Mouse (Mus musculus): Measurements from ENCODE around the gene Aqp3.

- TF ChIP-seq CTCF (conservative IDR thresholded peaks at IDR 0.05 in 1 of 2, IDR thresholded peaks at IDR 0.05 in 1 of 2; ENCODE audit: low read depth in 2 of 2, low read length in 2 of 2) (no peak), ZNF384 (IDR thresholded peaks at IDR 0.05; ENCODE audit: low read depth, low read length) (no peak), POLR2A (IDR thresholded peaks at IDR 0.05; ENCODE audit: low read depth, low read length) (no peak), EP300 (IDR thresholded peaks at IDR 0.05; ENCODE audit: low read length) (no peak), TCF12 (IDR thresholded peaks at IDR 0.05; ENCODE audit: low read depth, low read length) (no peak), CHD2 (IDR thresholded peaks at IDR 0.05; ENCODE audit: low read length) (no peak), IRF4 (IDR thresholded peaks at IDR 0.05; ENCODE audit: low read depth, low read length) (no peak), MXI1 (IDR thresholded peaks at IDR 0.05; ENCODE audit: low read depth, low read length) (no peak)
Observed at GRCm38 (mm10) chr4:41063351-41063750, 34.6 kb downstream of the Aqp3 start.

Measured in CH12.LX (cell line).